Mouse (Mus musculus) liver, embryonic 11.5 days (tissue): ENCODE results near the gene Ror1. TPM values are rescaled to one million over a fixed set of nuclear protein-coding genes. Genes with fewer than 3 reads are reported as not detected.

Experiments used
- ATAC-seq: fragments of 200-750 bp; cut with Nextera tagmentation; replicated peaks from 2 replicates; pipeline ENCODE4 v1.8.0; 2017; ENCODE audit warnings: moderate number of reproducible peaks, mild to moderate bottlenecking, moderate TSS enrichment, moderate library complexity; ENCODE audit not compliant: low FRiP score
- DNase-seq: peaks from one replicate; pipeline ENCODE4 v3.0.0-alpha.2; 2017; ENCODE audit warnings: low spot score
- H3K27ac ChIP-seq: fragments of 300-500 bp; sonication (generic); 2 replicates; pipeline ENCODE4 v1.5.1; 2014; ENCODE audit warnings: mild to moderate bottlenecking, low read depth, low read length, control low read depth
- H3K27me3 ChIP-seq: fragments of 300-500 bp; sonication (generic); replicated peaks from 2 replicates; pipeline ENCODE4 v1.6.1; 2014; ENCODE audit warnings: low read length, mixed read lengths; ENCODE audit not compliant: control insufficient read depth, insufficient read depth
- H3K36me3 ChIP-seq: fragments of 300-500 bp; sonication (generic); 2 replicates; pipeline ENCODE4 v1.6.1; 2014; ENCODE audit warnings: mild to moderate bottlenecking, low read length, moderate library complexity, mixed read lengths; ENCODE audit not compliant: control insufficient read depth, insufficient read depth
- H3K4me1 ChIP-seq: fragments of 300-500 bp; sonication (generic); replicated peaks from 2 replicates; pipeline ENCODE4 v1.6.1; 2014; ENCODE audit warnings: low read length, mixed read lengths; ENCODE audit not compliant: control insufficient read depth, insufficient read depth
- H3K4me2 ChIP-seq: fragments of 300-500 bp; sonication (generic); 2 replicates; pipeline ENCODE4 v1.6.1; 2014; ENCODE audit warnings: mild to moderate bottlenecking, control low read depth, moderate library complexity
- H3K4me3 ChIP-seq: fragments of 300-500 bp; sonication (generic); 2 replicates; pipeline ENCODE4 v1.5.1; 2014; ENCODE audit warnings: low read depth, low read length, control low read depth
- H3K9ac ChIP-seq: fragments of 300-500 bp; sonication (generic); 2 replicates; pipeline ENCODE4 v1.6.1; 2014; ENCODE audit warnings: low read depth, low read length, control low read depth
- H3K9me3 ChIP-seq: fragments of 300-500 bp; sonication (generic); 2 replicates; pipeline ENCODE4 v1.6.1; 2016; ENCODE audit warnings: low read length, inconsistent platforms, mixed read lengths; ENCODE audit not compliant: control insufficient read depth
- WGBS: fragments of 180-500 bp; shearing (Covaris S2); extraction: QIAGEN DNeasy Blood & Tissue Kit; methylation state at CpG from one replicate; pipeline ENCODE4 v1.1.7; 2014; 5-methylcytosine and 5-hydroxymethylcytosine counted together
- polyA plus RNA-seq: library from polyadenylated mRNA; unstranded; fragments of >200 nt; fragmentation: Nextera tagmentation; extraction: Ambion mirVana; gene quantifications from 2 replicates; pipeline ENCODE4 v1.2.1, GENCODE M21; 2014

Gene Ror1
- polyA plus RNA-seq, result 3.9 and 4.1 TPM in 2 replicates

GRCm38 (mm10) chr4:100095685-100096595, at the start of gene Ror1:
TSS of gene Ror1 (plus strand) at chr4:100095791.
- Histone ChIP-seq H3K27me3 (peaks cover 29% of the 10 kb centered on the region), H3K4me2 (peak within 1 kb of the TSS; percentile 83), H3K9ac (peak within 1 kb of the TSS; percentile 51), H3K4me3 (peak within 1 kb of the TSS; percentile 64), H3K27ac (peak within 1 kb of the TSS; percentile 52), H3K4me1 (no peaks in the 10 kb centered on the region; the same call in 1 of the 2 replicates), H3K36me3 (no peaks in the 10 kb centered on the region), H3K9me3 (no peaks in the 10 kb centered on the region)
- under 1% methylated on average over 69 of the region's 76 CpGs for WGBS
- peak; percentile 87 for DNase-seq
- peak; percentile 83 for ATAC-seq

GRCm38 (mm10) chr4:100047066-100047465, 48.5 kb upstream of the Ror1 start:
- Histone ChIP-seq H3K27ac (no peak overlapping the region), H3K36me3 (no peaks in the 10 kb centered on the region), H3K9me3 (no peaks in the 10 kb centered on the region), H3K27me3 (no peaks in the 10 kb centered on the region), H3K4me3 (no peak overlapping the region), H3K4me2 (no peak overlapping the region), H3K9ac (no peak overlapping the region), H3K4me1 (no peaks in the 10 kb centered on the region)
- ATAC-seq (no peak), DNase-seq (no peak)
- 58% methylated on average over 6 of the region's 6 CpGs for WGBS

- H3K36me3 ChIP-seq, result no peaks in the 10 kb centered on the region
- no peak for ATAC-seq
- H3K27me3 ChIP-seq, result no peaks in the 10 kb centered on the region
- DNase-seq, result no peak
- H3K9ac ChIP-seq, result no peak overlapping the region
- no peak overlapping the region for H3K27ac ChIP-seq
- 77% methylated on average over 7 of the region's 7 CpGs for WGBS
- no peak overlapping the region for H3K4me2 ChIP-seq
- H3K4me1 ChIP-seq, result no peaks in the 10 kb centered on the region
- H3K9me3 ChIP-seq, result no peaks in the 10 kb centered on the region
- no peak overlapping the region for H3K4me3 ChIP-seq
These were observed 47.1 kb upstream of the Ror1 start for GRCm38 (mm10) chr4:100048351-100048950.

- ATAC-seq (no peak), DNase-seq (no peak)
- Histone ChIP-seq H3K27ac (no peak overlapping the region), H3K9me3 (no peaks in the 10 kb centered on the region), H3K36me3 (no peaks in the 10 kb centered on the region), H3K9ac (no peak overlapping the region), H3K4me2 (no peak overlapping the region), H3K4me3 (no peak overlapping the region), H3K27me3 (no peaks in the 10 kb centered on the region), H3K4me1 (no peaks in the 10 kb centered on the region)
These were observed 43.8 kb upstream of the Ror1 start for GRCm38 (mm10) chr4:100051767-100052166.

GRCm38 (mm10) chr4:100052258-100052657, 43.3 kb upstream of the Ror1 start:
- no peaks in the 10 kb centered on the region for H3K4me1 ChIP-seq
- no peak for DNase-seq
- no peak overlapping the region for H3K9ac ChIP-seq
- no peak overlapping the region for H3K4me2 ChIP-seq
- H3K27me3 ChIP-seq, result no peaks in the 10 kb centered on the region
- H3K27ac ChIP-seq, result no peak overlapping the region
- WGBS, result 37% methylated on average over 3 of the region's 3 CpGs
- H3K9me3 ChIP-seq, result no peaks in the 10 kb centered on the region
- no peaks in the 10 kb centered on the region for H3K36me3 ChIP-seq
- no peak for ATAC-seq
- H3K4me3 ChIP-seq, result no peak overlapping the region

- ATAC-seq (no peak), DNase-seq (no peak)
- no peak overlapping the region for H3K9ac ChIP-seq
- H3K36me3 ChIP-seq, result no peaks in the 10 kb centered on the region
- no peaks in the 10 kb centered on the region for H3K9me3 ChIP-seq
- WGBS, result 65% methylated on average over 9 of the region's 9 CpGs
- no peak overlapping the region for H3K4me2 ChIP-seq
- H3K4me3 ChIP-seq, result no peak overlapping the region
- no peak overlapping the region for H3K27ac ChIP-seq
- no peaks in the 10 kb centered on the region for H3K27me3 ChIP-seq
- H3K4me1 ChIP-seq, result no peaks in the 10 kb centered on the region
These were observed 39.5 kb upstream of the Ror1 start for GRCm38 (mm10) chr4:100056046-100056445.

- WGBS, result 79% methylated on average over 4 of the region's 4 CpGs
- no peak overlapping the region for H3K9ac ChIP-seq
- H3K9me3 ChIP-seq, result no peaks in the 10 kb centered on the region
- no peak overlapping the region for H3K4me2 ChIP-seq
- H3K4me1 ChIP-seq, result no peaks in the 10 kb centered on the region
- DNase-seq (peak; percentile 27), ATAC-seq (no peak)
- no peaks in the 10 kb centered on the region for H3K36me3 ChIP-seq
- H3K27me3 ChIP-seq, result no peaks in the 10 kb centered on the region
- H3K4me3 ChIP-seq, result no peak overlapping the region
- no peak overlapping the region for H3K27ac ChIP-seq
These were observed 39.1 kb upstream of the Ror1 start for GRCm38 (mm10) chr4:100056446-100056845.

- no peaks in the 10 kb centered on the region for H3K36me3 ChIP-seq
- no peak overlapping the region for H3K9ac ChIP-seq
- ATAC-seq (no peak), DNase-seq (peak; percentile 11)
- no peak overlapping the region for H3K27ac ChIP-seq
- no peak overlapping the region for H3K4me3 ChIP-seq
- H3K27me3 ChIP-seq, result no peaks in the 10 kb centered on the region
- H3K9me3 ChIP-seq, result no peaks in the 10 kb centered on the region
- WGBS, result 82% methylated on average over 13 of the region's 13 CpGs
- no peak overlapping the region for H3K4me2 ChIP-seq
- H3K4me1 ChIP-seq, result no peaks in the 10 kb centered on the region
These were observed 38.2 kb upstream of the Ror1 start for GRCm38 (mm10) chr4:100057381-100057780.
